Mouse (Mus musculus) heart, embryonic 12.5 days (tissue): ENCODE results near the gene G6pc2. TPM values are rescaled to one million over a fixed set of nuclear protein-coding genes. Genes with fewer than 3 reads are reported as not detected.

ENCODE experiments used
- ATAC-seq: fragments of 200-750 bp; cut with Nextera tagmentation; 2 replicates; pipeline ENCODE4 v1.8.0; 2017; ENCODE audit warnings: moderate TSS enrichment, moderate library complexity; ENCODE audit not compliant: insufficient number of reproducible peaks, low FRiP score
- H3K27ac ChIP-seq: fragments of 300-500 bp; sonication (generic); 2 replicates; pipeline ENCODE4 v1.5.1; 2016; ENCODE audit warnings: mild to moderate bottlenecking, moderate library complexity; ENCODE audit not compliant: poor library complexity, severe bottlenecking
- H3K27me3 ChIP-seq: fragments of 300-500 bp; sonication (generic); replicated peaks from 2 replicates; pipeline ENCODE4 v1.6.1; 2016; ENCODE audit warnings: mild to moderate bottlenecking, moderate library complexity
- H3K36me3 ChIP-seq: fragments of 300-500 bp; sonication (generic); 2 replicates; pipeline ENCODE4 v1.6.1; 2016; ENCODE audit warnings: mild to moderate bottlenecking, moderate library complexity
- H3K4me1 ChIP-seq: fragments of 300-500 bp; sonication (generic); replicated peaks from 2 replicates; pipeline ENCODE4 v1.6.1; 2016; ENCODE audit warnings: mild to moderate bottlenecking
- H3K4me2 ChIP-seq: fragments of 300-500 bp; sonication (generic); 2 replicates; pipeline ENCODE4 v1.6.1; 2016; ENCODE audit warnings: mild to moderate bottlenecking, moderate library complexity
- H3K4me3 ChIP-seq: fragments of 300-500 bp; sonication (generic); 2 replicates; pipeline ENCODE4 v1.5.1; 2016; ENCODE audit warnings: mild to moderate bottlenecking
- H3K9ac ChIP-seq: fragments of 300-500 bp; sonication (generic); 2 replicates; pipeline ENCODE4 v1.6.1; 2016; ENCODE audit warnings: mild to moderate bottlenecking, moderate library complexity
- H3K9me3 ChIP-seq: fragments of 300-500 bp; sonication (generic); replicated peaks from 2 replicates; pipeline ENCODE4 v1.6.1; 2016; ENCODE audit warnings: mild to moderate bottlenecking, moderate library complexity
- WGBS: fragments of 180-500 bp; shearing (Covaris S2); methylation state at CpG from one replicate; pipeline ENCODE4 v1.1.7; 2016; 5-methylcytosine and 5-hydroxymethylcytosine counted together
- polyA plus RNA-seq: library from polyadenylated mRNA; unstranded; fragments of >200 nt; fragmentation: Nextera tagmentation; extraction: Ambion mirVana; gene quantifications from 2 replicates; pipeline ENCODE4 v1.2.1, GENCODE M21; 2016

G6pc2 gene
- polyA plus RNA-seq, 1 experiment from 2014 or later, result not detected

GRCm38 (mm10) chr2:69206523-69206922 lies 4.3 kb upstream of the G6pc2 start:
- Histone ChIP-seq H3K4me3 (peak overlapping the region; percentile 95; the same call in 1 of the 2 replicates), H3K36me3 (peaks cover 12% of the 10 kb centered on the region), H3K27me3 (no peaks in the 10 kb centered on the region), H3K4me2 (peak overlapping the region; percentile 52), H3K9ac (no peak overlapping the region), H3K9me3 (no peaks in the 10 kb centered on the region), H3K4me1 (peaks cover 8% of the 10 kb centered on the region), H3K27ac (no peak overlapping the region)
- ATAC-seq, result peak; percentile 54; the same call in 1 of the 2 replicates
- WGBS, result 19% methylated on average over 7 of the region's 7 CpGs

GRCm38 (mm10) chr2:69209684-69210083 lies 1.2 kb upstream of the G6pc2 start:
- Histone ChIP-seq H3K27me3 (no peaks in the 10 kb centered on the region), H3K36me3 (no peaks in the 10 kb centered on the region), H3K4me1 (peaks cover 8% of the 10 kb centered on the region), H3K4me2 (no peak overlapping the region), H3K27ac (no peak overlapping the region), H3K9me3 (no peaks in the 10 kb centered on the region), H3K4me3 (no peak overlapping the region), H3K9ac (no peak overlapping the region)
- WGBS, result 82% methylated on average over 3 of the region's 3 CpGs
- no peak for ATAC-seq

- Histone ChIP-seq H3K36me3 (no peaks in the 10 kb centered on the region), H3K9ac (no peak overlapping the region), H3K4me2 (no peak overlapping the region), H3K4me1 (no peaks in the 10 kb centered on the region), H3K9me3 (no peaks in the 10 kb centered on the region), H3K27ac (no peak overlapping the region), H3K4me3 (no peak overlapping the region), H3K27me3 (no peaks in the 10 kb centered on the region)
- ATAC-seq, result no peak
- 69% methylated on average over 10 of the region's 10 CpGs for WGBS
These were observed 1.8 kb downstream of the G6pc2 start for GRCm38 (mm10) chr2:69212652-69213051.

GRCm38 (mm10) chr2:69215242-69215641 lies 4.4 kb downstream of the G6pc2 start:
- Histone ChIP-seq H3K4me2 (no peak overlapping the region), H3K36me3 (no peaks in the 10 kb centered on the region), H3K4me1 (no peaks in the 10 kb centered on the region), H3K4me3 (no peak overlapping the region), H3K9me3 (no peaks in the 10 kb centered on the region), H3K9ac (no peak overlapping the region), H3K27ac (no peak overlapping the region), H3K27me3 (no peaks in the 10 kb centered on the region)
- ATAC-seq, result no peak
- 82% methylated on average over 7 of the region's 7 CpGs for WGBS

GRCm38 (mm10) chr2:69221868-69222416 lies 11.1 kb downstream of the G6pc2 start:
- Histone ChIP-seq H3K27me3 (no peaks in the 10 kb centered on the region), H3K27ac (no peak overlapping the region; the same call in 1 of the 2 replicates), H3K4me2 (no peak overlapping the region), H3K4me1 (no peaks in the 10 kb centered on the region), H3K9me3 (no peaks in the 10 kb centered on the region), H3K9ac (no peak overlapping the region), H3K4me3 (no peak overlapping the region), H3K36me3 (no peaks in the 10 kb centered on the region)
- 64% methylated on average over 5 of the region's 5 CpGs for WGBS
- ATAC-seq, result no peak

GRCm38 (mm10) chr2:69222815-69223214 lies 11.9 kb downstream of the G6pc2 start:
- Histone ChIP-seq H3K27ac (no peak overlapping the region), H3K4me2 (no peak overlapping the region), H3K9me3 (no peaks in the 10 kb centered on the region), H3K4me3 (no peak overlapping the region), H3K36me3 (no peaks in the 10 kb centered on the region), H3K9ac (no peak overlapping the region), H3K4me1 (no peaks in the 10 kb centered on the region), H3K27me3 (no peaks in the 10 kb centered on the region)
- WGBS, result 83% methylated on average over 10 of the region's 10 CpGs
- ATAC-seq, result no peak

GRCm38 (mm10) chr2:69224724-69225123 lies 13.9 kb downstream of the G6pc2 start:
- ATAC-seq, result no peak

GRCm38 (mm10) chr2:69226876-69227275 lies 16.0 kb downstream of the G6pc2 start:
- ATAC-seq, result no peak
- Histone ChIP-seq H3K27ac (no peak overlapping the region), H3K4me3 (no peak overlapping the region), H3K27me3 (no peaks in the 10 kb centered on the region), H3K36me3 (no peaks in the 10 kb centered on the region), H3K4me2 (no peak overlapping the region), H3K9me3 (no peaks in the 10 kb centered on the region), H3K4me1 (0 out of 2 replicates have a peak, but pooled peaks cover 3% of the 10 kb centered on the region), H3K9ac (no peak overlapping the region)
- WGBS, result 87% methylated on average over 9 of the region's 9 CpGs

More at GRCm38 (mm10) chr2:69224724-69225123, 13.9 kb downstream of the G6pc2 start:
- 43% methylated on average over 2 of the region's 2 CpGs for WGBS
- no peak overlapping the region for H3K27ac ChIP-seq
- no peaks in the 10 kb centered on the region for H3K9me3 ChIP-seq
- H3K4me3 ChIP-seq, result no peak overlapping the region
- no peaks in the 10 kb centered on the region for H3K27me3 ChIP-seq
- no peak overlapping the region for H3K9ac ChIP-seq
- H3K4me1 ChIP-seq, result no peaks in the 10 kb centered on the region
- no peak overlapping the region for H3K4me2 ChIP-seq
- H3K36me3 ChIP-seq, result no peaks in the 10 kb centered on the region

GRCm38 (mm10) chr2:69228635-69229034 lies 17.8 kb downstream of the G6pc2 start:
- ATAC-seq, result no peak
- Histone ChIP-seq H3K27ac (no peak overlapping the region), H3K4me1 (0 out of 2 replicates have a peak, but pooled peaks cover 3% of the 10 kb centered on the region), H3K9me3 (no peaks in the 10 kb centered on the region), H3K9ac (no peak overlapping the region), H3K4me3 (no peak overlapping the region), H3K4me2 (no peak overlapping the region), H3K27me3 (no peaks in the 10 kb centered on the region), H3K36me3 (no peaks in the 10 kb centered on the region)
- 83% methylated on average over 6 of the region's 6 CpGs for WGBS

GRCm38 (mm10) chr2:69230137-69230536 lies 19.3 kb downstream of the G6pc2 start:
- H3K4me2 ChIP-seq, result no peak overlapping the region
- H3K9me3 ChIP-seq, result no peaks in the 10 kb centered on the region
- no peaks in the 10 kb centered on the region for H3K36me3 ChIP-seq
- no peak overlapping the region for H3K4me3 ChIP-seq
- no peak overlapping the region for H3K27ac ChIP-seq
- ATAC-seq, result no peak
- no peaks in the 10 kb centered on the region for H3K27me3 ChIP-seq
- WGBS, result 76% methylated on average over 2 of the region's 2 CpGs
- 0 out of 2 replicates have a peak, but pooled peaks cover 3% of the 10 kb centered on the region for H3K4me1 ChIP-seq
- H3K9ac ChIP-seq, result no peak overlapping the region

- no peak for ATAC-seq
- Histone ChIP-seq H3K9me3 (no peaks in the 10 kb centered on the region), H3K27me3 (no peaks in the 10 kb centered on the region), H3K9ac (no peak overlapping the region), H3K36me3 (no peaks in the 10 kb centered on the region), H3K4me1 (0 out of 2 replicates have a peak, but pooled peaks cover 3% of the 10 kb centered on the region), H3K4me3 (no peak overlapping the region), H3K4me2 (no peak overlapping the region), H3K27ac (no peak overlapping the region)
These were observed 21.2 kb downstream of the G6pc2 start for GRCm38 (mm10) chr2:69232101-69232500.
